Mouse (Mus musculus) regulatory T cell (primary cell): ENCODE results near the gene Rbl1.

Experiments used
- in situ Hi-C: fragments of 300-600 bp; cut with MboI, MseI; formaldehyde crosslinking; loops from one replicate; pipeline ENCODE4 v1.15.1; 2025; ENCODE audit warnings: high pct_unique_total_duplicates

Rbl1 gene

GRCm38 (mm10) chr2:157173555-157173954 lies 30.8 kb downstream of the Rbl1 start:
- in situ Hi-C loops, result loop anchor here (25.0 kb wide), 1 partner anchor 1836 kb away; no protein-coding TSS in a partner anchor

- in situ Hi-C loops, result loop anchor here (25.0 kb wide), 1 partner anchor 1836 kb away; no protein-coding TSS in a partner anchor
Measured at GRCm38 (mm10) chr2:157172984-157173383, 31.4 kb downstream of the Rbl1 start.

- in situ Hi-C loops, result loop anchor here (25.0 kb wide), 1 partner anchor 1833 kb away; no protein-coding TSS in a partner anchor
Measured at GRCm38 (mm10) chr2:157170626-157171025, 33.7 kb downstream of the Rbl1 start.

DNA sequence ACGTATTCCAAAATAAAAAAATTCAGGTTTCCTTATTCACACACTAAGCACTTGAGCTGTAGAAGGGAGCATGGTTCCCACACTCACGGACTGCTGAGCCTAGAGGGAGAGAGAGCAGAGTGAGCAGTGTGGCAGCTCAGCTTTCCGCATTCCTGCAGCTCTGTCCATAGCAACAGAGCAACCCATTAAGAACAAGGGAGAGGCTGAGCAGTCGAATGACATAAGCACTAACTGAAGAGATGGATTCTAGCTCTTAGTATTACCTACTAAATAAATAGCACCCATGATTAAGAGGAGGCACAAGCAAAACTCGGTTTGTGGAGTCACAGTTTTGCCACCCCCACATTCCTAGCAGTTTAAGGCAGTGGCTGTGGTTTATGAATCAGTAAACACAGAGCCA lies 34.2 kb downstream of the Rbl1 start:
- in situ Hi-C loops, result loop anchor here (25.0 kb wide), 1 partner anchor 1833 kb away; no protein-coding TSS in a partner anchor

DNA sequence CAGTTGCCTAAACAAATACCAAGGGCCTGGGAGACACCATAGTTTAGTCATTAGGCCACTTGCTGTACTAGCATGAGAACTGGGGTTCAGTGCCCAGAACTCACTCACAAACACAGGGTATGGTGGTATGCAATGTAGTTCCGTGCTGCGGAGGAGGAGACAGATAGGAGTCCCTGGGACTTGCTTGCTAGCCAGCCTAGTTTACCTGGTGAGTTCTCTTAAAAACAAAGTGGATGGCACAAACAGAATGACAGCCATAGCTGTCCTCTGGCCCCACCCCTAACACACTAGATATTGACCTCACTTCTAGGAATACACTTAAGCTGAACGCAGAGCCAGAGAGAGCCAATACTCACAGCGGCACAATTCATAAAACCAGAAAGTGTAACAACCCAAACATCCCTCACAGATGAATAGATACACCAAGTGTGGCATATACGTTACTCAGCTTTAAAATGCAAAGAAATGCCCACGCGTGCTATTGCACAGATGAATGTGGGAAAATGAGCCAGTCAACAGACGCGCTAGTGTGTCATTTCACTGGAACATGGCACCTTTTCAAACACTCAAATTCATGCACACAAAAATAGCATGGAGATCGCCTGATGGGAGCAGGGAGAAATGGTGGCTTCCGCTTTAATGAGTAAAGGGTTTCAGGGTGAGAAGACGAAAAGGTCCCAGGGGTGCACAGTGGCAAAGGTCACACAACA lies 37.8 kb downstream of the Rbl1 start:
- in situ Hi-C loops, result loop anchor here (25.0 kb wide), 1 partner anchor 1829 kb away; no protein-coding TSS in a partner anchor

DNA sequence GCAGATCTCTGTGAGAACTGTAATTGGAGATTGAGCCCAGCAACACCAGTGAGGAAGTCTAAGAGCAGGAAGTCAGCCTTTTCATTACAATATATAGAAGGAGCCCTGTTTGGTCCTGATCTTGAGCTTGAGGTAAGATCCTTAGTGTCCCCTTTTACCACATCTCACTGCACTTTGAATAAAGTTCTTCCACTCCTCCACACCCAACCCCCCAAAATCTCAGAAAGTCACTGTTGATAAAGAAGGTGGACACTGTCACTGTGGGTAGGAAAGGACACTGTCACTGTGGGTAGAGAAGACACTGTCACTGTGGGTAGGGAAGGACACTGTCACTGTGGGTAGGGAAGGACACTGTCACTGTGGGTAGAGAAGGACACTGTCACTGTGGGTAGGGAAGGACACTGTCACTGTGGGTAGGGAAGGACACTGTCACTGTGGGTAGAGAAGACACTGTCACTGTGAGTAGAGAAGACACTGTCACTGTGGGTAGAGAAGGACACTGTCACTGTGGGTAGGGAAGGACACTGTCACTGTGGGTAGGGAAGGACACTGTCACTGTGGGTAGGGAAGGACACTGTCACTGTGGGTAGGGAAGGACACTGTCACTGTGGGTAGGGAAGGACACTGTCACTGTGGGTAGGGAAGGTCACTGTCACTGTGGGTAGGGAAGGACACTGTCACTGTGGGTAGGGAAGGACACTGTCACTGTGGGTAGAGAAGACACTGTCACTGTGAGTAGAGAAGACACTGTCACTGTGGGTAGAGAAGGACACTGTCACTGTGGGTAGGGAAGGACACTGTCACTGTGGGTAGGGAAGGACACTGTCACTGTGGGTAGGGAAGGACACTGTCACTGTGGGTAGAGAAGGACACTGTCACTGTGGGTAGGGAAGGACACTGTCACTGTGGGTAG lies 38.8 kb downstream of the Rbl1 start:
- in situ Hi-C loops, result loop anchor here (25.0 kb wide), 1 partner anchor 1828 kb away; no protein-coding TSS in a partner anchor

- in situ Hi-C loops, result loop anchor here (25.0 kb wide), 1 partner anchor 1827 kb away; no protein-coding TSS in a partner anchor
Measured at GRCm38 (mm10) chr2:157164101-157164500, 40.2 kb downstream of the Rbl1 start.

DNA sequence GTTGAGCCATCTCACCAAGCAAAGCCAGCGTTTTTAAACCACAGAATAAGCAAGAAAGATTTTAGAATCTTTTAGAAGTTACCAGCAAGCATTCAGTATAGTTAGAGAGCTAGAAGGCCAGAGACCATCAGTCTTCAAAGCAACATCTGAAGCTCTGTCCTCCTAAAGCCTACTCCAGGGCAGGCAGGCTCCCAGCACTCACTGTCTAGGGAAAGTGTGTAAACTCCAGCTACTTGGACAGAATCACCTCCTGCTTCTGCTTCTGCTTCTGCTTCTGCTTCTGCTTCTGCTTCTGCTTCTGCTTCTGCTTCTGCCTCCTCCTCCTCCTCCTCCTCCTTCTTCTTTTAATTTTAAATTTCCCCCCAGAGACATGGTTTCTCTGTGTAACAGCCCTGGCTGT lies 48.3 kb downstream of the Rbl1 start:
- in situ Hi-C loops, result loop anchor here (25.0 kb wide), 1 partner anchor 1819 kb away; no protein-coding TSS in a partner anchor

DNA sequence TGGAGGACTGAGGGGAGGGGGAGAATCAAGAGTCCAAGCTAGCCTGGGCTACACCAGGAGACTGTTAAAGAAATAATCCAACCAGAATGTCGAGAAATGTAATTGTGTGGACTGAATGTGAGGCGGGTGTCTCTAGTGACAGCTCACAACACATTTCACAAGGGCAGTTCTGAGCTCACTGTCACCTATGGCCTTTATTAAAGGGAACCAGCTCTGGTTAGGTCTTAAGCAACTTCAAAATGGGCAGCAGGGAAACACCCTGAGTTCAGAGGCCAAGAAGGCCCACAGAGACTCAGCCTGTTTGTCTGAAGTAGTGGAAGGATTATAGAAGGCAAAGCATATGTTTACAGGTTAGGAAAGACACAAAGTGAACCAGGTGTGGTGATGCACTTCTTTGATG lies 51.1 kb downstream of the Rbl1 start:
- in situ Hi-C loops, result loop anchor here (25.0 kb wide), 1 partner anchor 1816 kb away; no protein-coding TSS in a partner anchor

GRCm38 (mm10) chr2:157148417-157148816 lies 55.9 kb downstream of the Rbl1 start:
- in situ Hi-C loops, result loop anchor here (5.0 kb wide), 1 partner anchor 44 kb away; no protein-coding TSS in a partner anchor

DNA sequence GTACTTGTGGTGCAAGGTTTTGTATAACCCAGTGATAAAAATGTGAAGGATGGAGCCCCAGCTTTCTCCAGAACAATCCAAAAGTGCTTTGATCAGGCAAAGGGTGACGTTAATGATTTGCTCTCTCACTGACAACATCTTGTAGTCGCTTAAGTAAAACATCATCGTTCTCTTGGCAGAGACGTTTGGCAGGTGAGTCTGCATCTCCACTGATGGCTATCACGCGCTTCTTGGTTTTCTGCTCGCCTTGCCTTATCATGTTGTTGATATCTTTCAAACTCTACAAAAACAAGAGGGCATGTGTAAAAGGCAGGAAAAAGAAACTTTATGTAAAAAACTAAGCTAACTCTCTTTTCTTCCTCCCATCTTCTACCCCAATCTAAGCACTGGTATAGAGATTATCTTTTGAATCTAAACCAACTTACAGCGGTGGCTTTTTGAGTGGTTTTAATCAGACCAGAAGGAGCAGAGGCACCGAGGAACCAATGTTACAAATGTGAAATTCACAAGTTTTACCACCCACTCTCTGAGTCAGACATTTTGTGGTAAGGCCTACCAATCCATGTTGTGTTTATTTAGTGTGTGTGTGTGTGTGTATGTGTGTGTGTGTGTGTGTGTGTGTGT lies 56.8 kb downstream of the Rbl1 start:
- in situ Hi-C loops, result loop anchor here (5.0 kb wide), 1 partner anchor 45 kb away; no protein-coding TSS in a partner anchor

GRCm38 (mm10) chr2:157145173-157145572 lies 59.2 kb downstream of the Rbl1 start:
- in situ Hi-C loops, result loop anchor here (5.0 kb wide), 1 partner anchor 47 kb away; no protein-coding TSS in a partner anchor

GRCm38 (mm10) chr2:157144132-157144531 lies 60.2 kb downstream of the Rbl1 start:
- in situ Hi-C loops, result no loop called here

GRCm38 (mm10) chr2:157141962-157142361 lies 62.4 kb downstream of the Rbl1 start:
- in situ Hi-C loops, result no loop called here

DNA sequence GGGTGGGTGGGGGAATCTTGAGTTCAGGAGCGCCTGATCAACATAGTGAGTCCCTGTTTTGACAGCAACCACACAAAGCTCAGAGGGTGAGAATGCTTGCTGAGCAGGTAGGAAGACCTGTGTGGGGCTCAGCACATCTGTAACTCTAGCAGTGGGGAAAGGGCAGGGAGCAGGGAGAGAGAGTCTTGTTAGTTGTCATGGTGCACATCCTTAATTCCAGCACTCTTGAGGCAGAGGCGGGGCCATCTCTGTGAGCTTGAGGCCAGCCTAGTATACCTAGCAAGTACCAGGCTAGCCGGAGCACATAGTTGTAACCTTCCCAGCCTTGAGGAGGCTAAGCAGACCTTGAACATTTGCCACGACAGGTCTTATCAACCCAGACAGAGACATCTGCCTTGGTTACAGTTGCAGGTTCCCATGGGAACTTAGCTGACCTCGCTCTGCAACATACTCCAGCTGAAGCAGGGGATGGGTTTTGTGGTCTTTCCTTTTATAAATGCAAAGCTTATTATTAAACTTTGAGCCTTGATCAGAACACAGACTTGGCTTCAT lies 65.0 kb downstream of the Rbl1 start:
- in situ Hi-C loops, result loop anchor here (10.0 kb wide), 1 partner anchor 1605 kb away; no protein-coding TSS in a partner anchor

DNA sequence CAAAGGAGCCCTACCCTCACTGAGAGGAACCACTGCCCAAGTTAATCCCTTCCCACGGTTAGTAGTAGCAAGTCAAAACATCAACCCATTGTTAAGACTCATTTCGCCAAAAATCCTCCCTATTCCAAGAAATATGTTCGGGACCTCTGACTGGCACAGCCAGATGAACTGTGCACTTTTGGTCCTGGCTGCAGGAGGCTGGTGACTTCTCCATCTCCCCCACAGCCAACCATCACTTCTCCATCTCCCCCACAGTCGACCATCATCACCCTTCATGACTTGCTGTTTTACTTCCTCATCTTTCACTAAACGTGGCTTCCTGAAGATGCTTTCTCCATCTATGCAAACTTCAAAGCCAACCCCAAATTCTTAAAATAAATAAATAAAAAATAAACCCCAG lies 65.5 kb downstream of the Rbl1 start:
- in situ Hi-C loops, result loop anchor here (10.0 kb wide), 1 partner anchor 1606 kb away; no protein-coding TSS in a partner anchor

DNA sequence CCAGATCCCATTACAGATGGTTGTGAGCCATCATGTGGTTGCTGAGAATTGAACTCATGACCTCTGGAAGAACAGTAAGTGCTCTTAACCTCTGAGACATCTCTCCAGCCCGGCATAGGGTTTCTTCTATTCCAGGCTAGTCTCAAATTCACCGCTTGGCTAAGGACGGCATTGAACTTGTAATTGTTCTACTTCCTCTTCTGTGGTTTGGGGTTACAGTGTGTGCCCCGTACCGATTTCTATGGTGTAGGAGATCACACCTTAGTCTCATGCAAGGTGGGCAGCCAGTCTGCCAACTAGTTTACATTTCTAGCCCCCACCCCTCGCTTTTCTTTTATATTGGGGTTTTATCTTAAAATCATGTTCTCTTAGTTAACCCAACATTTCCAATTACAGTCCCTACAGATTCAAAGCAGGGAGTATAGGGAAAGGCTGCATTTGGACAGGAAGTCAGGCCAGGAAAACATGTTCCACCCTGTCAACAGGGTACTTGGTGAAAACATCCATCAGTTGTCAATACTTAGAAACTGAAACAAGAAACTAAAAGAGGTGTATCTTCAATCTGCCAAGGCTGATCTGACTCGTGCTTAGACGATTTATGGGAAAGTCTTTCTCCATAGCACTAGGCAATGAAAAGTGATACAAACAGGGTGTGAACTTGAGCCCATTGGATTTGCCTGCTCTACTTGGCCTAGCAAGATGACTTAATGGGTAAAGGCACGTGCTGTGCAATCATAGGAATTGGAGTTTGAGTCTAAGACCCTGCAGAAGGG lies 66.2 kb downstream of the Rbl1 start:
- in situ Hi-C loops, result loop anchor here (10.0 kb wide), 1 partner anchor 1607 kb away; no protein-coding TSS in a partner anchor

- in situ Hi-C loops, result loop anchor here (10.0 kb wide), 1 partner anchor 1608 kb away; no protein-coding TSS in a partner anchor
Measured at GRCm38 (mm10) chr2:157136646-157137045, 67.7 kb downstream of the Rbl1 start.

DNA sequence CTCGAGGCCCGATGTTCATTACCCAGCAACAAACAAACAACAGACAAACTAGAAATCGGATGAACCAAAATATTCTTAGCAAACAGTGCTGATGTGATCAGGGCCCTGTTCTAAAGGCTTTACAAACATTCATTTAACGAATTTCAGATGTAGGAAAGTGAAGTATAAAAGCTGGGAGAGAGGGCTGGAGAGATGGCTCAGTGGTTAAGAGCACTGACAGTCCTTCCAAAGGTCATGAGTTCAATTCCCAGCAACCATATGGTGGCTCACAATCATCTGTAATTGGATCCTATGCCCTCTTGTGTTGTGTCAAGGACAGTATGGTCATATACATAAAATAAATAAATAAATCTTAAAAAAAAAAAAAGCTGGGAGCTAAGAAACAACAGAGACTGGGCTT lies 68.2 kb downstream of the Rbl1 start:
- in situ Hi-C loops, result loop anchor here (10.0 kb wide), 1 partner anchor 1609 kb away; no protein-coding TSS in a partner anchor
